Mouse (Mus musculus) heart, adult 18-20 months (tissue): ENCODE results near the gene Nelfcd. TPM values are rescaled to one million over a fixed set of nuclear protein-coding genes. Genes with fewer than 3 reads are reported as not detected.
A peak's percentile ranks its signal among the peaks of the same experiment; 100 is the strongest.

Experiments
- DNase-seq, 2 experiments: peaks; one replicate each; pipeline ENCODE4 v3.0.0; 2021 to 2022; ENCODE audit warnings: mixed read lengths in 1 of 2
- total RNA-seq, 2 experiments: library from RNA; stranded (reverse); gene quantifications; 2 replicates each; pipeline ENCODE4 v1.2.3; 2021

Gene Nelfcd
- total RNA-seq, 2 experiments from 2014 or later = 27.9 to 29.7 TPM

GRCm38 (mm10) chr2:174436916-174437696 lies 21.5 kb downstream of the Nelfcd start:
- DNase-seq = no peak

DNA sequence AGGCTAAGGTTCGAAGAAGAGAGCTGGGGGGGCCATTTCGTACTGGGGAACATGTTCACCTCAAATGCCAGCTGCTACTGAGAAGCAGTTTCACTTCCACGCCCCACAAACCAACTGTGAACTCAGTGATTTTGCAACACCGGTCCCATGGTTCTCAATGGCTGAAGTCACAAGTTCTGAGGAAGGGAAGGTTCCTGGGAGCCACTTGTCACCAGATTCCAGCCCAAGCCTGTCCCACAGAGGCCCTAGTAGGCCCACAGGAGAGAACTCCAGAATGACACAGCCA lies 22.0 kb downstream of the Nelfcd start:
- peak; percentile 38 to 78 for DNase-seq

DNA sequence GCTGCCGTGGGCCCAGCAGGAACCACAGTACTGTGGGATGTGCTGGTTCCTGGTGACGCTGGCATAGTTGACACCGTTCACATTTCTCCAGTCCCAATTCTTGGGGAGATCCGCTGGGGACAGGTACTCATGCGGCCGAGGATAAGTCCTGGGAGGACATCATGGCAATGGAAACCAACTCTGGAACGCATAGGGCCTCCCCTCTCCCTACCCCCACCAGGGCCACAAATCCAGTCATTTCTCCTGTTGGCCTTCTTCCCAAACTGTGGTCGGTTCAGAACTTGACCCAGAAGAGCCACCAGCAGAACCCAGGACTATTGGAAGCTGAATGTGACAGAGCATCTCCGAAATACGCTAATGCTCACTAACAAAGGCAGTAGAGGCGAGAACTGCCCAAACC lies 22.6 kb downstream of the Nelfcd start:
- no peak for DNase-seq

DNA sequence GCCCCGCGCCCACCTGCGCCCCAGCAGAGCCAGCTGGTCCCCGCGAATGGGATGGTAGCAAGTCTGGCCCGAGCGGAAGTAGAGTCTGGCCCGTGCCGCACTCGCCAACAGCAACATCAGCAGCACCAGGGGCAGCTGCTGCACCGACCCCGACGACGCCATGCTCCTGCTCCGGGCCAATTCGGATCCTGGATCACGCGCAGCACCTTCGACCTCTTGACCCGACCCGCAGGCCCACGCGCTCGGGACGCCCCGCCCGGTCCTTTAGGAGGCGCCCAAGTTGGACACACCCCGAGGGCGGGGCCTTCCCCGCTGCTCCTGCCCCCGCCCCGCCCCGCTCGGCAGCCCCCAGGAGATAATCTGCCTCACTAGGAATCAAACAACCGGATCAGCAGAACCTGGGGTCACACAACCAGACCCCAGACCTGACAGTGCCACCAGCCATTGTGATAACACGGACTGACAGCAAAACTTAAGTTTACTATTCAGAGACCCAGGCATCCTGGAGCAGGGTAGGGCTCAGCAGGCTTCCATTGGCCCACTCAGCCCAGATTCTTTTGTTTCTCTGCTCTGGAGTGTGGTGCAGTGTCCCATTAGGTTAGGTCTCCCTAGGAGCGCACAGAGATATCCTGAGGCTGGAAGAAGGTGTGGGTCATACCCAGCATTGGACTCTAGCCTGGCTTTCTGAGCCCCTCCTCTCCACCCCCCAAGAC lies 23.3 kb downstream of the Nelfcd start, which contains the start of gene Ctsz:
Gene Ctsz, minus strand, starts transcription at position 303 of the 713 bp plus-strand sequence.
- DNase-seq = peak; percentile 85 to 86

- DNase-seq = peak in 1 of 2 experiments; percentile 60
Observed at GRCm38 (mm10) chr2:174439450-174439838, 23.8 kb downstream of the Nelfcd start.

DNA sequence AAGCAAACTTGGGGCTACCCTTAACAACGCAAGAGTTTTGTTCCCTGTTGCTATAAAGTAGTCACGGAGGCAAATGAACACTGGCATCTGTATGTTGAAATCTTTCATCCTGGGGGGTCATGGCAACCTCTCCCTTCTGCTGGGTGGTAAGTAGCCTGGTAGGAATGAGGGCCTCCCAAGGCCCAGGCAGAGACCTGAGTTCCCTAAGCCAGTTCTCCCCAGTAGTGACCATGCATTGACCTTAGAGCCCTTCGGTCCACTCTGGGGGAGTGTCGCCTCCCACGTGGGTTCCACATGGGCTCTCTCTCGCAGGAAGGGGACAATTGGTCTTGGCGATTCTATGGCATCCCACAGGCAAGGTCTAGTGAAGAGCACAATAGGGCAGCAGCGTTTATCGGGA lies 24.4 kb downstream of the Nelfcd start:
- DNase-seq = no peak

DNA sequence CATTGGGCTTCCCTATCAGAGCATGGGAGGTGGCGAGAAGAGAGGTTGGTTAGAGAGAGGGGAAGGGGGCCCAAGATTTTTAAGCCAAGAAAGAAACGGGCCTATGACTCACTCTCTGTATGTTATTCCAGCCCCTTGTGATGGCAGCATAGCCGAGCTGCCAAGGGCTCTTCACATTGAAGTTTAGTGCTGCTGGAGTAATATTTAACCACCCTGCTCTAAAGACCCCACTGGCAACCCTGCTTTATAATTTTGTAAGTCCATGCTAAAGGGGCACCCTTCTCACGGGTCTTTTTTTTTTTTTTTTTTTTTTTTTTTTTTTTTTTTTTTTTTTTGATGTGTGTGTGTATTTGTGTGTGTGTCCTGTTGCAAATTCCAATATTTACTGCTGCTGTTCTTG lies 26.3 kb downstream of the Nelfcd start:
- no peak for DNase-seq

GRCm38 (mm10) chr2:174442460-174442859 lies 26.9 kb downstream of the Nelfcd start:
- DNase-seq = no peak

- no peak for DNase-seq
Observed at GRCm38 (mm10) chr2:174443046-174443445, 27.4 kb downstream of the Nelfcd start.

- no peak for DNase-seq
Observed at GRCm38 (mm10) chr2:174444359-174444758, 28.8 kb downstream of the Nelfcd start.

- no peak for DNase-seq
Observed at GRCm38 (mm10) chr2:174445018-174445417, 29.4 kb downstream of the Nelfcd start.

GRCm38 (mm10) chr2:174446492-174446891 lies 30.9 kb downstream of the Nelfcd start:
- no peak for DNase-seq

DNA sequence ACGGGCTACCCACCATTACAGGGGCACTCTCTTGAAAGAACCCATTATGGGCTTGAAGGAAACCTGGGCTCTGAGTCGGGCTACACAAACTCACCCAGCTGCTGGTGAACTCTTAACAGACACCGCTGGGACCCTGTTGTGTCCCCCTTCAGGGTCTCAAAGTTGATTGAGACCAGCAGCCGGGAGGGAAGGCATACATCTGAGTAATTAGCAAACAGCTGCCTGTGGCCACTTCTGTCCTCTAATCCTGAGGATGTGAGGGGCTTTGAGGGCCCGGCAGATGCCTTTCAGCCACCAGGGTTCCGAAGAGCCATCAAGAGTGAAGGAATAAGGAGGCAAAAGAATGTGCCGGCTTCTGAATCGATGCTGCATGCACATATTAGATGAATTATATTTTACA lies 31.3 kb downstream of the Nelfcd start:
- no peak for DNase-seq

DNA sequence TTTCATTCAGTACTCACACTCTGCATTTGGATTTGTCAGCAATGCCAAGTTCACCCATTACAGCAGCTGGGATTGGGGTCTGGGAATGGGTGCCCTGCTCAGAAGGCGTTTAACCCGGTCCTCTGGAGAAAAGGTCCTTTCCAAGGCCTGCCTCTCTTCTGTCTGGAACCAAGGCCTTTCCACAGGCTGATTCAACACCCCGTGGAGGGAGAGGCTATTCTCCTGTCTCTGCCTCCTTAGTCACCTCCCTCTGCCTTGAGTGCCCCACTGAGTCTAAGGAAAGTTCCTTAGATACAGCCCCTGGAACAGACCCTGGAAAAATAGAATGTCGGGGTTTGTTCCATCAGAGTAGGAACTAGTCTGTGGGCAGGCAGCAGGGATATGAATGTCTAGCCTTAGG lies 32.8 kb downstream of the Nelfcd start:
- no peak for DNase-seq

DNA sequence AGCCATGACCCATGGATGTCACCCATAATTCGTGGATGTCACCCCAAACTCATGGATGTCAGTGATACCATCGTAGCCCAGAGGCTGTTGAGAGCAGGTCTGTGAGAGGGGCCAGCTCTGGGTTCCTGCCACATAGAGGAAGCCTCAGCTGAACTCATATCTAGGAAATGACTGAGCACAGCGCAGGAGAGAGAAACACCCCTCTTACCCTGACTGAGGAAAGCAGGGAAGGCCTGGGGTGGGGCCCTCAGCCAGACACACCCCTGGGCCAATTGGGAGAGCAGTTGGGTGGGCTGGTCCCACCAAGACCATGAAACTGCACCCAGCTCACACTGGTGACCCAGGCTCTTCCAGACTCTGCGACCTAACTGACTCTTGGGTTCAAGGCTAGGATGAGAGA lies 34.7 kb downstream of the Nelfcd start, which contains the start of gene Tubb1:
Gene Tubb1, plus strand, starts transcription at position 343 of the 400 bp plus-strand sequence.
- DNase-seq = no peak

DNA sequence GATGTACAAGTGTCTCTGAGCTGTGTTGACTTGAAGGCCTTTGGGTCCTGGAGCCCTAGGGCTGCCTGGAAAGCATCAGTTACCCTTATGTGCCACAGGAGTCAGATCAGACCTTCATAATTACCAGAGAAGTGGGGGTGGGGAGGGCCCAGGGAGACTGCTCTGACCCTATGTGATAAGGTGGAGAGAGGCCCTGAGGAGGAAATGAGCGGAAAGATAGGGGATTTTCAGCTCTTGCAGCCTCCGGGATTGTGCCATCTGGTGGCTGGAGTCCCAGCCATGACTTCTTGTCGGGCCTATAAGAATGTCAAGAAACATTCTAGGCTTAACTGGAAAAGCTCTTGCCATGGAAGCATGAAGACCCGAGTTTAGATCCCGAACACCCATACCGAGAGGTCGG lies 38.1 kb downstream of the Nelfcd start:
- peak in 1 of 2 experiments; percentile 24 for DNase-seq

DNA sequence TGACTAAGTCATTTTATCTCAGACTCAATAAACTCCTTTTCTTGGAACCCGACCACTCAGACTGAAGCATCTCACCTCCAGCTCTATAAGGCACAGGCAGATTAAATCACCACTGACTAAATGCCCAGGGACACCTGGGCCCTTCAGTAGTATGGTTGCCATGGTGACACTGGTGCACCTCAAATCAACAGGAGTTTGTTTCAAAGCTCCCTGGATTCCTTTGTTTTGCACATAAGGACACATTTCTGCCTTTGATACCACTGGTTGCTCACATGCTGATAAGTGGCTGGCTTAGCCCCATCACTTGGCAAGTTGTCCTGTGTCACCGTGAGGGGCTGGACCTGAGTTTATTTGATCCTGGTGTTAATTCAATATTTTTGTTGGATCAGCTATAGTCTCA lies 43.8 kb downstream of the Nelfcd start:
- no peak for DNase-seq

- DNase-seq = peak in 1 of 2 experiments; percentile 55
Observed at GRCm38 (mm10) chr2:174463370-174463769, 47.8 kb downstream of the Nelfcd start.

DNA sequence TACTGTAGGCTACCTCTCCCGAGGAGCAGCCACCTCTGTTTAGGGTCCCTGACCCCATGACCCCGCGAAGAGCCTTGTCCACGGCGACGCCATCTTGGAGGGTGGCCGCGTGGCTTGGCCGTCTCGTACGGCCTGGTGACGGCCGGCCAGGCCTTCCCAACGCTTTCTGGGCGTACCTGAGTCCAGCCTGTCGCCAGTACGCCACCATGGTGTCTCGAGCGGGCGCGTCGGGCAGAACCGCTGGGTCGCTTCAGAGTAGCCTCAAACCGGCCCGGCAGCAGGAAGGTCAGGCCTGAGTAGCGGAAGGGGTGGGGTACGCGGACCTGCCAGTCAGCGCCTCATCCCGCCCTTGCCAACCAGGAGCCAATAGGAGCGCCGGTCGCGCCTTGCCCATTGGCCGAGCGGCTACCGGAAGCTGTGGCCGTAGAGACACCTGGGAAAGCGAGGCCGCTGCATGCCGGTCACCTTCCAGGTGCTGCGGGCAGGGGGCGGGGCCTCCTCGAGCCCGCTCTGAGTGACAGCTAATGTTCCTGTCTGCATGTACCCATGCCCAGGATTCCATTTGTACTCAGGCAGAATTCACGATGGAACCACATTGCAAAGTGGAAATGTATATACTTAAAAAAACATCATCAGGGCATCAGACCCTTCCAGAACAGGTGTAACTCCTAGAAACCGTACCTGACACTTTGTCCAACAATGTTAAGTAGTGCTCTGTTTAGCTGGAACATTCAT lies 48.4 kb downstream of the Nelfcd start, which contains the start of gene Atp5e:
Gene Atp5e, minus strand, starts transcription at position 317 of the 735 bp plus-strand sequence.
- peak; percentile 96 to 98 for DNase-seq

DNA sequence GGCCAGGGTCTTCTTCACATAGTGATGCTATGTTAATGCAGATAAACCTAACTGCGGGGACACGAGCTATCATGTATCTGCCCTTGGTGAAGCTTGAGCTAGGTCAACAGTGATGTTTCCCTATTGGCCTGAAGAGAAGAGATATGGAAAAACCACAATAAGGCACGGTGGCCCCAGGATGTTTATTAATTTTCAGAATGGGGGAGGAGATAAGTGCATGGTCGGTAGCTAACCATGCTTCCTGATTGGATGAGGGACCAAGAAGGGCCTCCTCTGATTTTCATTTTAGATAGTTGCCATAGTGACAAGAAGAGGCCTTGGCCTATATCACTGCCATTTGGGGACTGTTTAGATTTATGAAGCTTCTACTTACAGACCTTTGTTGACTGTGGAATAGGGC lies 54.7 kb downstream of the Nelfcd start:
- DNase-seq = no peak

DNA sequence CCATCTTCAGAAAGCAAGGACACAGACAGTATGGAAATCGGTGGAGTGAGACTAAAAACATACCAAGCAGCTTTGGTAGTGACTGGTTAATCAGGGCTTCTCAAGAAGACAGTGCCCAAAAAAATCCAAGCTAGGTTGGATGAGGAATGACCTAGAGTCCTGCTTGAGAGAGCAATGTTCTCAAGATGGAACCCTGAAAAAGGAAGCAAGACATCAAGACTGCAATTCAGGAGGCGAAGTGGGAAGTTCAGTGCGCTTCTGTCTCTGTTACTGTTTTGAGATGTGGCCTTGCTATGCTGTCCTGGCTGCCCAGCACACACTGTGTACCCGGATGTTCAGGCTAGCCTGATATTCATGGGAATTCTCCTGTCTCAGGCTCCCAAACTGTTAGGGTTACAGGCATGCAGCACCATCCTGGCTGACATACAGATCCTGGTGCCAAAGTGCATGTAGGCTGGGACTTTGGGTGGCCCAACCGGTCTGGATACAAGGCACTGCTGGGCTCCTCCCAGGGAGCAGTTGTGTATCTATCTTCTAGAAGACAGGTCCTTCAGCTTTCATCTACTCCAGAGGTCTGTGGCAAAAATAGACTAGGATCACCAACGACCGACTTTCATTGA lies 55.3 kb downstream of the Nelfcd start:
- no peak for DNase-seq

DNA sequence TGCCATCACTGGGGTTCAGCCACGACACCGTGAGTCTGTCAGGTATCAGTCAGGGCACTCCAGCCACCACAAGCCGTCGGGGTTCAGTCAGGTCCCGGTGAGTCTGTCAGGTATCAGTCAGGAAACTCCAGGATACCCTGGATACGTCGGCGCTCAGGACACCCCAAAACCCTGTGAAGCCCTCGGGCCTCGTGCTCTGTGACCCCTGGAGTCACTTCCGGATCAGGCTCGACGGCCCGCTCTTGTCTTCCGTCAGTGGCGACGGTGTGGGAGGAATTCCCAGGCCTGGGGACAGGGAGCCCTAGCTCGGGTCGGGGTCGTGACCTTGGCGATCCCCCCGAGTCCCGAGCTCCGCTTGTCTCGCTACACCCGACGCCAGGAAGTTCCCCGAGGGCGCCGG lies 56.8 kb downstream of the Nelfcd start:
- no peak for DNase-seq
